Mouse (Mus musculus): ENCODE results near the gene Gm5678. TPM values are rescaled to one million over a fixed set of nuclear protein-coding genes. Genes with fewer than 3 reads are reported as not detected.
"Not testable (repeated sequence)": the region's sequence is repeated elsewhere in the genome, so short reads cannot be mapped to it uniquely, and the experiment has no call there.

Gm5678 gene
- polyA plus RNA-seq, 1 experiment from 2014 or later, result 8.0 TPM

DNA sequence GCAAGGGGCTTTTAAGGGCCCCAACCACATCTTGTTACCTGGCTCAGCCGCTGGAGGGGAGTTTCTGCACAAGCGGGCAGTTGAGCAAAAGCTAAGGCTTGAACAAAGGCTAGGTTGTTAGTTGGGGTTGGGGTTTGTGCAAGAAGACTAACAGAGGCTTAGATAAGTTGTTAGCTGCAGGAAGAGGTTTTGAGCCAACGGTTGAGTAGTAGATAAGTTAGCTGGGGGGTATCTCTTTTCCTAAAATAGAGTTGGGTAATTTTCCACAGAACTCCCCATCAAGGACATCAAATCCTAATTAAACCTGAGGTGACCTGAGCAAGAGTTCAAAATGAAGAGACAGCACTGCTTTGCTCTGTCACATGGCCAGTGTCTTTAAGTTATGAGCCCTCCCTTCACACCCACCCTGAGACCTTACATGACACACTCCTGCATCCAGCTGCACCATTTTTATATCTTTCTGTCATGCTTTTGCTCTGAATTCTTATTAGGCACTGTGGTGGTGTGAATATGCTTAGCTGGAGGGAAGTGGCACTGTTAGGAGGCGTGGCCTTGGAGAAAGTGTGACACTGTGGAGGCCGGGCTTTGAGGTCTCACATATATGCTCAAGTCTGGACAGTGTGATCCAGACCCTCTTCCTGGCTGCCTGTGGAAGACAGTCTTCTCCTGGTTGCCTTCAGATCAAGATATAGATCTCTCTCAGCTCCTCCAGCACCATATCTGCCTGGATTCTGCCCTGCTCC lies 20.7 kb downstream of the Gm5678 start:
- H3K4me2 ChIP-seq (replicated peaks; ENCODE audit: low read depth), result no peak overlapping the region
- ATAC-seq (ENCODE audit: low FRiP score, low TSS enrichment) (no peak), DNase-seq (ENCODE audit: low spot score) (no peak)
- no peak for TF ChIP-seq CTCF (IDR thresholded peaks at IDR 0.05; ENCODE audit: low read depth)
- no peak for TF ChIP-seq EP300 (optimal IDR thresholded peaks at IDR 0.05)
- H3K4me3 ChIP-seq (ENCODE audit: low read depth, low read length), result no peak overlapping the region
- H3K27ac ChIP-seq (replicated peaks), result no peak overlapping the region
- H3K27me3 ChIP-seq (ENCODE audit: control insufficient read depth, insufficient read depth, low read length), result no peaks in the 10 kb centered on the region
- no peaks in the 10 kb centered on the region for H3K36me3 ChIP-seq (ENCODE audit: control insufficient read depth, insufficient read depth, low read length)
- H3K9me3 ChIP-seq (ENCODE audit: control insufficient read depth, low read length), result no peaks in the 10 kb centered on the region
- H3K9ac ChIP-seq (ENCODE audit: low read length), result no peak overlapping the region
- WGBS, result 74% methylated on average over 5 of the region's 5 CpGs
- no peaks in the 10 kb centered on the region for H3K4me1 ChIP-seq (replicated peaks; ENCODE audit: control insufficient read depth, insufficient read depth)

DNA sequence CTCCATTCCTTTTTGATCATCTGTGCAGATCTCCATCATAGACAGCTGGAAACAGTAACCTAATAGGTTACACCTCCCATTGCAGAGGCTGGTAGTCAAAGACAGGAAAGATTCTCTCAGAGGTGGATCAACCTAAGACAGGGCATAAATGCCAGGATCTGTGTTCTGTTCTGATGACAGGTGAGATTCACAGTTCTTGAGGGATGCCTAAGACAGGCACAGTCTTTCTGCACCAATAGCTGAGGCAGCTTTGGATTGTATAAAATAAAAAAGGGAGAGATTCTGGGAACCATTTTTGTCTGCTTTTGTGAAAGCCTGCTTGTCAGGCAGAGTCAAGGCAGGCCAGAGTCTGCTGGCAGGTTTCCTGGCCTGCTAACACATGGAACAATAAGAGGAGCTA lies 40.1 kb downstream of the Gm5678 start:
- no peak for DNase-seq (ENCODE audit: low spot score)
- H3K4me1 ChIP-seq (replicated peaks; ENCODE audit: control insufficient read depth, insufficient read depth), result no peaks in the 10 kb centered on the region
- H3K27ac ChIP-seq (replicated peaks), result no peak overlapping the region
- no peaks in the 10 kb centered on the region for H3K36me3 ChIP-seq (ENCODE audit: control insufficient read depth, insufficient read depth, low read length)
- H3K4me3 ChIP-seq (ENCODE audit: low read depth, low read length), result no peak overlapping the region
- H3K9ac ChIP-seq (ENCODE audit: low read length), result no peak overlapping the region
- ATAC-seq (ENCODE audit: low FRiP score, low TSS enrichment), result no peak
- TF ChIP-seq CTCF (IDR thresholded peaks at IDR 0.05; ENCODE audit: low read depth) (no peak), EP300 (optimal IDR thresholded peaks at IDR 0.05) (no peak)
- H3K9me3 ChIP-seq (ENCODE audit: control insufficient read depth, low read length), result peaks cover 4% of the 10 kb centered on the region; the same call in 1 of the 2 replicates
- no peaks in the 10 kb centered on the region for H3K27me3 ChIP-seq (ENCODE audit: control insufficient read depth, insufficient read depth, low read length)
- no peak overlapping the region for H3K4me2 ChIP-seq (replicated peaks; ENCODE audit: low read depth)

DNA sequence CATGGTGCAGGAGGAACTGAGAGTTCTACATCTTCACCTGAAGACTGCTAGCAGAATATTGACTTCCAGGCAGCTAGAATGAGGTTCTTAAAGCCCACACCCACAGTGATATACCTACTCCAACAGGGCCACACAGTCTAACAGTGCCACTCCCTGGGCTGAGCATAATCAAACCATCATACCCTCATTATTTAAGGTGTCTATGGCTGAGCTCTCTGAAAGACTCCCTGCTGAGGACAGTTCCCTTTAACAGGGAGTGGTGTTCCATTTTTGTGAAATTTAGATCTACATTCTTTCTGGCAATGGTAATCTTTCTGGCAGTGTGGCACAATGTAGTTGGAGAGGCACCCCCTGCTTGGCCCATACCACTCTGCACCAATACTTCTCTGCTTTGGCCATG lies 41.6 kb downstream of the Gm5678 start:
- Histone ChIP-seq H3K9me3 (ENCODE audit: control insufficient read depth, low read length) (peaks cover 4% of the 10 kb centered on the region; the same call in 1 of the 2 replicates), H3K9ac (ENCODE audit: low read length) (no peak overlapping the region), H3K4me2 (replicated peaks; ENCODE audit: low read depth) (no peak overlapping the region), H3K27ac (replicated peaks) (no peak overlapping the region), H3K4me1 (replicated peaks; ENCODE audit: control insufficient read depth, insufficient read depth) (no peaks in the 10 kb centered on the region), H3K4me3 (ENCODE audit: low read depth, low read length) (no peak overlapping the region), H3K36me3 (ENCODE audit: control insufficient read depth, insufficient read depth, low read length) (no peaks in the 10 kb centered on the region), H3K27me3 (ENCODE audit: control insufficient read depth, insufficient read depth, low read length) (no peaks in the 10 kb centered on the region)
- ATAC-seq (ENCODE audit: low FRiP score, low TSS enrichment), result peak; percentile 49
- no peak for DNase-seq (ENCODE audit: low spot score)
- TF ChIP-seq EP300 (optimal IDR thresholded peaks at IDR 0.05) (no peak), CTCF (IDR thresholded peaks at IDR 0.05; ENCODE audit: low read depth) (no peak)

- H3K9ac ChIP-seq (ENCODE audit: low read length); H3K36me3 ChIP-seq (ENCODE audit: control insufficient read depth, insufficient read depth, low read length); H3K27me3 ChIP-seq (ENCODE audit: control insufficient read depth, insufficient read depth, low read length); H3K9me3 ChIP-seq (ENCODE audit: control insufficient read depth, low read length); H3K4me2 ChIP-seq (replicated peaks; ENCODE audit: low read depth); H3K4me3 ChIP-seq (ENCODE audit: low read depth, low read length); H3K4me1 ChIP-seq (replicated peaks; ENCODE audit: control insufficient read depth, insufficient read depth); H3K27ac ChIP-seq (replicated peaks): not testable (repeated sequence)
- ATAC-seq (ENCODE audit: low FRiP score, low TSS enrichment) (peak; percentile 77; the same call in 1 of the 2 replicates), DNase-seq (ENCODE audit: low spot score) (peak; percentile 80)
- WGBS, result 33% methylated on average over 4 of the region's 4 CpGs
Observed at GRCm38 (mm10) chr16:93670466-93670865, 42.6 kb downstream of the Gm5678 start.

DNA sequence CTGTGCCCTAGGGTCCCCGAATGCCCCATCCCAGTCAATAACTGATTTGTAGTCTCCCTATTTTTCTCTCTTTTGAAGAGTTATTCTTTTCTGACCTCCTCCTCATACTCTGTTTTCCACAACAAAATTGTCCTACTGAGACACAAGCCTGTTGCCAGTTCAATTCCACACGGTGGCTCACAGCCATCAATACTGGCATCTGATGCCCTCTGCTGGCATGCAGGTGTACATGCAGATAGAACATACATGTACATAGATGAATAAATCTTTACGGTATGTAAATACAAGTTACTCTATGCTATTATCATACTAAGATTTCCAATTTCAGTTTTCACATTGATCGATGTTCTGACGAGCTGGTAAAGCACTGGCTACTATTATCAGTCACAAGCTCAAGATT lies 43.2 kb downstream of the Gm5678 start:
- no peak for TF ChIP-seq EP300 (optimal IDR thresholded peaks at IDR 0.05)
- TF ChIP-seq CTCF (IDR thresholded peaks at IDR 0.05; ENCODE audit: low read depth), result peak; percentile 64
- 88% methylated on average over 5 of the region's 5 CpGs for WGBS
- Histone ChIP-seq H3K4me3 (ENCODE audit: low read depth, low read length) (no peak overlapping the region), H3K36me3 (ENCODE audit: control insufficient read depth, insufficient read depth, low read length) (no peaks in the 10 kb centered on the region), H3K9ac (ENCODE audit: low read length) (no peak overlapping the region), H3K4me2 (replicated peaks; ENCODE audit: low read depth) (no peak overlapping the region), H3K9me3 (ENCODE audit: control insufficient read depth, low read length) (peaks cover 4% of the 10 kb centered on the region; the same call in 1 of the 2 replicates), H3K27ac (replicated peaks) (no peak overlapping the region), H3K27me3 (ENCODE audit: control insufficient read depth, insufficient read depth, low read length) (no peaks in the 10 kb centered on the region), H3K4me1 (replicated peaks; ENCODE audit: control insufficient read depth, insufficient read depth) (no peaks in the 10 kb centered on the region)
- DNase-seq (ENCODE audit: low spot score), result no peak
- ATAC-seq (ENCODE audit: low FRiP score, low TSS enrichment), result peak; percentile 53

DNA sequence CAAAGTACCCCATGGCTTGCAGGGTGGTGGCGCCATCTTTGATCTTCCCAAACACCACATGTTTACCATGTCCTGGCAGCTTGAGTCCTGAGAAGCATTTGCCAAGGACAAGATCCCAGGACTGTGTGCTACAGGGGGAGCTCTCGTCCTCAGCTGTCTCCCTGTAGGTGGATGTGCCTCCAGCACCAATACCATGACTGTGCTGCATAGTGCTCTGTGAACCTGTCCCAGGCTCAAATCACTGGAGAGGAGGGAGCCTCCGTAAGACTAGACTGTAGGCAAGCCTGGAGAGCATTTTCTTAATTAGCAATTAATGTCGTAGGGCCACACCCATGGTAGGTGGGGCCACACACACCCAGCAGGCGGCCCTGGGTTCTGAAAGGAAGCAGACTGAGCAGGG lies 48.5 kb downstream of the Gm5678 start:
- ATAC-seq (ENCODE audit: low FRiP score, low TSS enrichment), result no peak
- DNase-seq (ENCODE audit: low spot score), result no peak
- no peak for TF ChIP-seq EP300 (optimal IDR thresholded peaks at IDR 0.05)
- TF ChIP-seq CTCF (IDR thresholded peaks at IDR 0.05; ENCODE audit: low read depth), result no peak

More for the DNA sequence above, 48.5 kb downstream of the Gm5678 start:
- Histone ChIP-seq H3K4me1 (replicated peaks; ENCODE audit: control insufficient read depth, insufficient read depth) (no peaks in the 10 kb centered on the region), H3K36me3 (ENCODE audit: control insufficient read depth, insufficient read depth, low read length) (no peaks in the 10 kb centered on the region), H3K9ac (ENCODE audit: low read length) (no peak overlapping the region), H3K9me3 (ENCODE audit: control insufficient read depth, low read length) (no peaks in the 10 kb centered on the region), H3K27me3 (ENCODE audit: control insufficient read depth, insufficient read depth, low read length) (no peaks in the 10 kb centered on the region), H3K4me2 (replicated peaks; ENCODE audit: low read depth) (no peak overlapping the region), H3K4me3 (ENCODE audit: low read depth, low read length) (no peak overlapping the region), H3K27ac (replicated peaks) (no peak overlapping the region)
- 78% methylated on average over 5 of the region's 5 CpGs for WGBS
